Mouse (Mus musculus) effector memory CD4-positive, alpha-beta T cell, adult 7 months (primary cell): Measurements from ENCODE around the gene Trim43c. TPM values are rescaled to one million over a fixed set of nuclear protein-coding genes. Genes with fewer than 3 reads are reported as not detected.

Experiments used
- polyA plus RNA-seq: library from polyadenylated mRNA; unstranded; fragments of 100-300 nt; shearing (Covaris generic); gene quantifications from one replicate; pipeline ENCODE4 v1.2.1, GENCODE M21; 2017

Trim43c gene
- not detected for polyA plus RNA-seq

GRCm38 (mm10) chr9:88838864-88839263 is at the start of gene Trim43c:
TSS of gene Trim43c (plus strand) at chr9:88839164.

Other genes starting within 250 kb of the Trim43c start
- 86.9 TPM for gene Mthfsl, start 118.9 kb upstream of the Trim43c start, polyA plus RNA-seq
- 814 TPM for gene Bcl2a1d, start 107.2 kb upstream of the Trim43c start, polyA plus RNA-seq
- 1.8 TPM for gene Bcl2a1a, start 117.7 kb downstream of the Trim43c start, polyA plus RNA-seq